Mouse (Mus musculus) olfactory bulb, adult 2 months (tissue): ENCODE results near the gene Naip5.
"Not testable (repeated sequence)": the region's sequence is repeated elsewhere in the genome, so short reads cannot be mapped to it uniquely, and the experiment has no call there.

Experiments used
- CTCF ChIP-seq: fragments of 200-500 bp; IDR thresholded peaks from 2 replicates; pipeline ENCODE4 v1.5.1; 2012; ENCODE audit warnings: low read depth, mild to moderate bottlenecking, low read length, moderate library complexity; ENCODE audit not compliant: insufficient read depth
- POLR2A ChIP-seq: fragments of 200-500 bp; IDR thresholded peaks from 2 replicates; pipeline ENCODE4 v1.6.1; 2012; ENCODE audit warnings: mild to moderate bottlenecking, low read depth, low read length, moderate library complexity; ENCODE audit not compliant: insufficient read depth

GRCm38 (mm10) chr13:100246223-100246622, at the start of gene Naip5:
- not testable (repeated sequence) for TF ChIP-seq CTCF, POLR2A
